13 mouse cellular contexts compared by ENCODE assay signal in the genomic region with DNA sequence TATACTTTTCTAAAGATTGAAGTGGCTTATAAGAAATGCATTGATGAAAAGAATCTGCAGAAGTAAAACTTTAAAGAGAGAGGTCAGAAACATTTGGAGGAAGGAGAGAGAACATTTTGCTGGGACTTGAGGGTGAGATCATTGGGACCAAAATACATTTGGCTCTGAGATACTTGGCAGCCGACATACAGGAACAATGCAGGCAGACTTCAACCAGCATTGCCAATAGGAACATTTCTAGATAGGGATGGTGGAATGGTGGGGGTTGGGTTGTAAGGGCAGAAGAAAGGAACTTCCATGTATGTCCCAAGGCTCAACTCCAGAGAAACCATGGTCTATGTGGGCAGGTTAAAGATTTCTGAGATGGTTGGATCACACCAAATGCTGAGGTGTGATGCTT.
A peak's percentile ranks its signal among the peaks of the same experiment; 100 is the strongest.
DNase-seq lines count a peak whose midpoint lies in the region; ATAC-seq lines count a peak whose summit lies in the region.
"Had no signal": no experiment of that assay in that cellular context is flagged by ENCODE, and none has a peak within 500 bp of the region (broad histone marks: within the 10 kb centered on the region; RNA-seq: fewer than 3 reads in every experiment).

No protein-coding gene starts in this region.

- H3K9ac ChIP-seq in heart, embryonic 16.5 days (ENCODE audit: low read length), result no peak overlapping the region
- no peak overlapping the region for H3K9ac ChIP-seq in midbrain, embryonic 15.5 days
- no peak overlapping the region for H3K9ac ChIP-seq in hindbrain, embryonic 11.5 days (ENCODE audit: low read depth, low read length)
- H3K9ac ChIP-seq: hindbrain, embryonic 14.5 days; lung, embryonic 15.5 days; midbrain, embryonic 12.5 days had no signal

- H3K27ac ChIP-seq in heart, embryonic 16.5 days (ENCODE audit: low read length), result peak overlapping the region; percentile 81
- no peak overlapping the region for H3K27ac ChIP-seq in midbrain, embryonic 15.5 days
- no peak overlapping the region for H3K27ac ChIP-seq in hindbrain, embryonic 11.5 days (ENCODE audit: low read depth, low read length)
- H3K27ac ChIP-seq: hindbrain, embryonic 14.5 days; lung, embryonic 15.5 days; midbrain, embryonic 12.5 days had no signal

- peaks cover 15% of the 10 kb centered on the region for H3K4me1 ChIP-seq in heart, embryonic 16.5 days (ENCODE audit: control insufficient read depth, insufficient read depth, low read length)
- H3K4me1 ChIP-seq in midbrain, embryonic 15.5 days, result no peaks in the 10 kb centered on the region
- no peaks in the 10 kb centered on the region for H3K4me1 ChIP-seq in hindbrain, embryonic 11.5 days (replicated peaks; ENCODE audit: control insufficient read depth, insufficient read depth, low read length)
- H3K4me1 ChIP-seq: lung, embryonic 15.5 days; midbrain, embryonic 12.5 days had no signal

- no peaks in the 10 kb centered on the region for H3K9me3 ChIP-seq in heart, embryonic 16.5 days (replicated peaks; ENCODE audit: control insufficient read depth, low read length)
- H3K9me3 ChIP-seq in midbrain, embryonic 15.5 days, result no peaks in the 10 kb centered on the region
- no peaks in the 10 kb centered on the region for H3K9me3 ChIP-seq in hindbrain, embryonic 11.5 days (ENCODE audit: control insufficient read depth, low read length)
- H3K9me3 ChIP-seq: lung, embryonic 15.5 days; midbrain, embryonic 12.5 days had no signal

- 9% methylated on average over 1 of the region's 1 CpGs for WGBS in heart, embryonic 16.5 days
- 68% methylated on average over 1 of the region's 1 CpGs for WGBS in midbrain, embryonic 15.5 days
- 91% methylated on average over 1 of the region's 1 CpGs for WGBS in hindbrain, embryonic 11.5 days

- no peak for DNase-seq in cerebellum, postnatal 4 days (ENCODE audit: low spot score in 2 of 2)
- peak; percentile 5 for DNase-seq in layer of hippocampus, adult 9-11 months
- no peak for DNase-seq in layer of hippocampus, postnatal 10 days (ENCODE audit: low spot score in 2 of 2)
- DNase-seq in skeletal muscle tissue, adult 2 months (ENCODE audit: low read depth, low spot score), result peak; percentile 0
- DNase-seq in hindbrain, embryonic 11.5 days (ENCODE audit: low spot score), result no peak
- DNase-seq: adrenal gland, adult 2 months had no signal

- H3K27me3 ChIP-seq in heart, embryonic 16.5 days (ENCODE audit: control insufficient read depth, insufficient read depth, low read length), result no peaks in the 10 kb centered on the region
- H3K27me3 ChIP-seq in midbrain, embryonic 15.5 days (replicated peaks), result no peaks in the 10 kb centered on the region
- H3K27me3 ChIP-seq in hindbrain, embryonic 11.5 days (ENCODE audit: control insufficient read depth, insufficient read depth, low read length), result no peaks in the 10 kb centered on the region
- H3K27me3 ChIP-seq: lung, embryonic 15.5 days; midbrain, embryonic 12.5 days had no signal

- no peaks in the 10 kb centered on the region for H3K36me3 ChIP-seq in heart, embryonic 16.5 days (ENCODE audit: control insufficient read depth, insufficient read depth)
- H3K36me3 ChIP-seq in midbrain, embryonic 15.5 days (replicated peaks), result no peaks in the 10 kb centered on the region
- no peaks in the 10 kb centered on the region for H3K36me3 ChIP-seq in hindbrain, embryonic 11.5 days (ENCODE audit: control insufficient read depth, insufficient read depth, low read length)
- H3K36me3 ChIP-seq: lung, embryonic 15.5 days; midbrain, embryonic 12.5 days had no signal

- peak; percentile 89 for ATAC-seq in cerebellum, adult (ENCODE audit: insufficient number of reproducible peaks, low FRiP score, low TSS enrichment)
- peak; percentile 84 for ATAC-seq in heart, embryonic 16.5 days (replicated peaks; ENCODE audit: extremely low read depth, insufficient read depth, low FRiP score)
- ATAC-seq in midbrain, embryonic 15.5 days (replicated peaks), result no peak
- no peak for ATAC-seq in hindbrain, embryonic 11.5 days (ENCODE audit: low FRiP score)
- ATAC-seq: Patski had no signal

- H3K4me2 ChIP-seq in heart, embryonic 16.5 days (ENCODE audit: low read depth, low read length), result no peak overlapping the region
- no peak overlapping the region for H3K4me2 ChIP-seq in midbrain, embryonic 15.5 days
- no peak overlapping the region for H3K4me2 ChIP-seq in hindbrain, embryonic 11.5 days (replicated peaks; ENCODE audit: low read depth, low read length)
- H3K4me2 ChIP-seq: hindbrain, embryonic 14.5 days; lung, embryonic 15.5 days; midbrain, embryonic 12.5 days had no signal

- H3K4me3 ChIP-seq in heart, embryonic 16.5 days (ENCODE audit: low read length), result no peak overlapping the region
- H3K4me3 ChIP-seq in midbrain, embryonic 15.5 days, result no peak overlapping the region
- H3K4me3 ChIP-seq in hindbrain, embryonic 11.5 days (ENCODE audit: low read depth, low read length), result no peak overlapping the region
- H3K4me3 ChIP-seq: lung, embryonic 15.5 days; midbrain, embryonic 12.5 days had no signal

Comparison
In these comparisons a context has a peak if more than half of its experiments do, and no peak if none do; other contexts are left out.
1. DNase-seq: peak in layer of hippocampus, adult 9-11 months (single experiment) and skeletal muscle tissue, adult 2 months (single experiment); none in cerebellum, postnatal 4 days (0 of 2), layer of hippocampus, postnatal 10 days (0 of 2) and hindbrain, embryonic 11.5 days (single experiment).
2. ATAC-seq: peak in cerebellum, adult (single experiment) and heart, embryonic 16.5 days (single experiment); none in midbrain, embryonic 15.5 days (single experiment) and hindbrain, embryonic 11.5 days (single experiment).